Mouse (Mus musculus) stomach, postnatal 0 days (tissue): ENCODE measurements at regions not wholly inside any gene's neighbourhood (a gene's known extent, or its start where the extent isn't known, plus 50 kb on each side); places are given as distances from the start of the nearest gene placed in this dataset.

Source experiments
- CTCF ChIP-seq: IDR thresholded peaks from 2 replicates; pipeline ENCODE4 v1.5.1; 2016; ENCODE audit warnings: antibody characterized with exemption, low read depth, mild to moderate bottlenecking, moderate library complexity
- EP300 ChIP-seq: optimal IDR thresholded peaks from 2 replicates; pipeline ENCODE3; 2016; ENCODE audit warnings: antibody characterized with exemption

DNA sequence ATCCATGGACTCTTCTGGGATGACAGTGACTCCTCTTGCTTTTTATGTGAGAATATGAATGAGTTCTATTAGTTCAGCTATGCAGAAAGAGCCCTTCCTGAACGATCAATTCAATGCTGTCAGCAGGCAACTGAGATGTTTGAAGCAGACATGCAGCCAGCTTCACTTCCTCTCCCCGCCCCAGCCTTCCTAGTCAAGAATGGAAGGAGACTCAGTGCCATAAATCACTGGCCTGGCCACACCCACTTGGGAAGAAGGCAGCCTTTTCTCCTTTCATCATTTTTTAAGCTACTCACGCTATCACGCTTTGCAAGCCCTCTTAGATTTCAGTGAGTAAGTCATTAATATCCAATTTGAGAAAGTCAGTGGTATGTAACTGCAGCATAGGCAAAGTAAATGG, 188.3 kb upstream of the Ghitm start:
- no peak for TF ChIP-seq CTCF
- no peak for TF ChIP-seq EP300
